Mouse (Mus musculus) left cerebral cortex, postnatal 25 days (tissue): ENCODE data around the gene Rfc4. TPM values are rescaled to one million over a fixed set of nuclear protein-coding genes. Genes with fewer than 3 reads are reported as not detected.

Source experiments
- DNase-seq, 2 experiments: peaks; one replicate each; pipeline ENCODE4 v3.0.0; 2022; ENCODE audit warnings: low spot score in 2 of 2, mixed read lengths in 1 of 2
- intact Hi-C: fragments of 180-260 bp; cut with DNase I; formaldehyde crosslinking; loops from one replicate; pipeline ENCODE4 v1.15.1; 2025
- total RNA-seq, 2 experiments: library from RNA; stranded (reverse); gene quantifications; 2 replicates each; pipeline ENCODE4 v1.2.3; 2021

Rfc4 gene
- total RNA-seq: 1 to 10 TPM; 3.6 to 4.4 TPM

- intact Hi-C loops: loop anchor here (1.0 kb wide), 1 partner anchor 21 kb away; the partner anchor contains the start of gene Eif4a2
- peak; percentile 94 to 95 for DNase-seq
Measured at GRCm38 (mm10) chr16:23127673-23128375, at the start of gene Rfc4. Gene Rfc4 (minus strand): TSS chr16:23127737.

- no peak for DNase-seq
- intact Hi-C loops: no loop called here
Measured at GRCm38 (mm10) chr16:23175956-23176355, 48.4 kb upstream of the Rfc4 start.

- intact Hi-C loops: no loop called here
- DNase-seq: no peak
Measured at GRCm38 (mm10) chr16:23174855-23175254, 47.3 kb upstream of the Rfc4 start.

GRCm38 (mm10) chr16:23173904-23174303, 46.4 kb upstream of the Rfc4 start:
- DNase-seq: no peak
- intact Hi-C loops: no loop called here

GRCm38 (mm10) chr16:23170813-23171212, 43.3 kb upstream of the Rfc4 start:
- intact Hi-C loops: no loop called here
- DNase-seq: no peak

- DNase-seq: no peak
- intact Hi-C loops: loop anchor here (10.0 kb wide), 1 partner anchor 748 kb away; no protein-coding TSS in a partner anchor
Measured at GRCm38 (mm10) chr16:23167079-23167478, 39.5 kb upstream of the Rfc4 start.

- intact Hi-C loops: loop anchor here (10.0 kb wide), 1 partner anchor 748 kb away; no protein-coding TSS in a partner anchor
- no peak for DNase-seq
Measured at GRCm38 (mm10) chr16:23166646-23167045, 39.1 kb upstream of the Rfc4 start.

- DNase-seq: no peak
- intact Hi-C loops: loop anchor here (10.0 kb wide), 1 partner anchor 749 kb away; no protein-coding TSS in a partner anchor
Measured at GRCm38 (mm10) chr16:23165441-23165840, 37.9 kb upstream of the Rfc4 start.

GRCm38 (mm10) chr16:23164443-23164842, 36.9 kb upstream of the Rfc4 start:
- intact Hi-C loops: loop anchor here (10.0 kb wide), 1 partner anchor 750 kb away; no protein-coding TSS in a partner anchor
- DNase-seq: no peak

- intact Hi-C loops: loop anchor here (10.0 kb wide), 1 partner anchor 753 kb away; no protein-coding TSS in a partner anchor
- no peak for DNase-seq
Measured at GRCm38 (mm10) chr16:23162116-23162515, 34.6 kb upstream of the Rfc4 start.

- intact Hi-C loops: loop anchor here (10.0 kb wide), 1 partner anchor 755 kb away; no protein-coding TSS in a partner anchor
- no peak for DNase-seq
Measured at GRCm38 (mm10) chr16:23159749-23160148, 32.2 kb upstream of the Rfc4 start.

- intact Hi-C loops: no loop called here
- DNase-seq: no peak
Measured at GRCm38 (mm10) chr16:23158957-23159356, 31.4 kb upstream of the Rfc4 start.

- DNase-seq: no peak
- intact Hi-C loops: no loop called here
Measured at GRCm38 (mm10) chr16:23158292-23158691, 30.8 kb upstream of the Rfc4 start.

- intact Hi-C loops: no loop called here
- no peak for DNase-seq
Measured at GRCm38 (mm10) chr16:23157013-23157412, 29.5 kb upstream of the Rfc4 start.

- no peak for DNase-seq
- intact Hi-C loops: loop anchor here (5.0 kb wide), 1 partner anchor 798 kb away; no protein-coding TSS in a partner anchor
Measured at GRCm38 (mm10) chr16:23154261-23154660, 26.7 kb upstream of the Rfc4 start.

GRCm38 (mm10) chr16:23151423-23151822, 23.9 kb upstream of the Rfc4 start:
- DNase-seq: peak; percentile 42 to 70
- intact Hi-C loops: loop anchor here (1.0 to 5.0 kb wide), 3 partner anchors 73 to 801 kb away; partner anchors contain the start of gene St6gal1

- intact Hi-C loops: no loop called here
Measured at GRCm38 (mm10) chr16:23149396-23149795, 21.9 kb upstream of the Rfc4 start.

GRCm38 (mm10) chr16:23148936-23149335, 21.4 kb upstream of the Rfc4 start:
- DNase-seq: no peak
- intact Hi-C loops: no loop called here

More at GRCm38 (mm10) chr16:23149396-23149795, 21.9 kb upstream of the Rfc4 start:
- DNase-seq: no peak

GRCm38 (mm10) chr16:23146280-23146679, 18.7 kb upstream of the Rfc4 start, which contains the start of gene Adipoq:
Gene Adipoq (plus strand): TSS chr16:23146536.
- intact Hi-C loops: no loop called here

GRCm38 (mm10) chr16:23145211-23145610, 17.7 kb upstream of the Rfc4 start:
- intact Hi-C loops: no loop called here
- no peak for DNase-seq

More at GRCm38 (mm10) chr16:23146280-23146679, 18.7 kb upstream of the Rfc4 start, which contains the start of gene Adipoq:
- no peak for DNase-seq

GRCm38 (mm10) chr16:23144326-23144725, 16.8 kb upstream of the Rfc4 start:
- intact Hi-C loops: no loop called here
- DNase-seq: no peak
